Mouse (Mus musculus): ENCODE results near the gene Cyp17a1.

Cyp17a1 gene

GRCm38 (mm10) chr19:46617361-46617760, 55.6 kb downstream of the Cyp17a1 start:
- DNase-seq (ENCODE audit: low read depth) = no peak
